Mouse (Mus musculus) myocyte (in vitro differentiated cells): ENCODE results near the gene Ubac2.

Source experiments
- E2F4 ChIP-seq: IDR thresholded peaks from one replicate; pipeline ENCODE4 v1.6.1; 2011; ENCODE audit warnings: mild to moderate bottlenecking, control low read depth, moderate library complexity; ENCODE audit not compliant: insufficient read depth
- POLR2AphosphoS2 ChIP-seq: IDR thresholded peaks from one replicate; pipeline ENCODE4 v1.6.1; 2011; ENCODE audit warnings: low read depth, control low read depth; ENCODE audit not compliant: insufficient read length
- REST ChIP-seq: IDR thresholded peaks from one replicate; pipeline ENCODE4 v1.6.1; 2011; ENCODE audit warnings: mild to moderate bottlenecking, control low read depth, moderate library complexity; ENCODE audit not compliant: insufficient read depth, insufficient read length
- TCF12 ChIP-seq: IDR thresholded peaks from one replicate; pipeline ENCODE4 v1.6.1; 2011; ENCODE audit warnings: mild to moderate bottlenecking, control low read depth; ENCODE audit not compliant: poor library complexity, insufficient read depth, severe bottlenecking
- USF1 ChIP-seq: IDR thresholded peaks from one replicate; pipeline ENCODE4 v1.6.1; 2011; ENCODE audit warnings: low read depth, mild to moderate bottlenecking, control low read depth, moderate library complexity

GRCm38 (mm10) chr14:122011768-122012167 is 133.3 kb downstream of the Ubac2 start:
- no peak for TF ChIP-seq REST
- no peak for TF ChIP-seq TCF12
- no peak for TF ChIP-seq USF1
- no peak for TF ChIP-seq POLR2AphosphoS2
- TF ChIP-seq E2F4 = no peak
